Mouse (Mus musculus) erythroblast, adult 5-6 weeks (primary cell): ENCODE data around the gene H2-Eb2. TPM values are rescaled to one million over a fixed set of nuclear protein-coding genes. Genes with fewer than 3 reads are reported as not detected.

Experiments used
- ATAC-seq: replicated peaks from 2 replicates; pipeline ENCODE4 v1.8.0; 2016; ENCODE audit warnings: moderate number of reproducible peaks, mild to moderate bottlenecking, moderate TSS enrichment, inconsistent platforms; ENCODE audit not compliant: poor library complexity, low FRiP score, severe bottlenecking
- total RNA-seq, 2 experiments: library from RNA; stranded (forward) in 1 of 2; stranded (reverse) in 1 of 2; fragments of 150-400 nt in 1 of 2; fragments of 200-764, 138-1000 nt in 1 of 2; gene quantifications; 2 replicates each; pipeline versions ENCODE4 v1.2.3 to v1.2.4; 2015 to 2017; ENCODE audit warnings: low replicate concordance in 2 of 2

The H2-Eb2 gene
- total RNA-seq, 2 experiments from 2014 or later: not detected

- ATAC-seq: no peak
These were observed 22.3 kb downstream of the H2-Eb2 start for GRCm38 (mm10) chr17:34347606-34348308.

- peak; percentile 75 for ATAC-seq
These were observed 24.0 kb downstream of the H2-Eb2 start for GRCm38 (mm10) chr17:34349429-34349828.

DNA sequence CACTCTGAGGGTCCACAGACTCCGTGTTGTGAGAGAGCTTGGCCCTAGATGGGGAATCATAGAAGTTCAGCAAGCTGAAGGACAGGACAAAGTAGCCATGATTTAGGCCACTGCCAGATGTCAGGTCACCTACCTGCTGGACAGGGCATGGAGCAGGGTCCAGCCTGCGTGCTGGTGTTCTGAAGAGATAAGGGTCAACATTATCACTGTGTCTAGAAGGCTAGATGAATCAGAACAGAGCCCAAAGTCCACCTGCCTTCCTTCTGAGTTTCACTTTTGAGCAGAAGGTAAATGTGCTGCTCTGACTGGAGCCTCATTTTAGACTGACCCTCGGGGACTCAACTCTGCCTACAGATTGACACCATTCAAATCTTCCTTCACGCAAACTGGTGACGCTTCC lies 29.1 kb downstream of the H2-Eb2 start, which contains the start of gene Btnl2:
TSS of gene Btnl2 (plus strand) at position 284 of the 400 bp plus-strand sequence.
- no peak for ATAC-seq

DNA sequence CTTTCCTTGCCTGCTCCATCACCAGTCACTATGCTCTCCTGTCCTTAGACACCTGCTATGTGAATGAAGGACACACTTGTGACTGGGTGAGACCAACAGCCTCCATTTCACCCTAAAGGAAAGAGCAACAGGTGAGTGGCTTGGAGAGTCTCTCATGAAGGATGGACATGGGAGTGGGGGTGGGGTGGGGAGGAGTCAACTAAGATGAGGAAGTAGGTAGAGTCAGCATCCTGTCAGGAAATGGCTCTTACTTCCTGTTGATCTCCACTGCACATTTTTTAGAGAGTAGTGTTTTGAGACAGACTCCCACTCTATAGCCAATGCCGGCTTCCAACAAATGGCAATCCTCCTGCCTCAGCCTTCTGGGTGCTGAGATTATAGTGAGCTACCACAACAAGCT lies 29.5 kb downstream of the H2-Eb2 start:
- ATAC-seq: no peak

DNA sequence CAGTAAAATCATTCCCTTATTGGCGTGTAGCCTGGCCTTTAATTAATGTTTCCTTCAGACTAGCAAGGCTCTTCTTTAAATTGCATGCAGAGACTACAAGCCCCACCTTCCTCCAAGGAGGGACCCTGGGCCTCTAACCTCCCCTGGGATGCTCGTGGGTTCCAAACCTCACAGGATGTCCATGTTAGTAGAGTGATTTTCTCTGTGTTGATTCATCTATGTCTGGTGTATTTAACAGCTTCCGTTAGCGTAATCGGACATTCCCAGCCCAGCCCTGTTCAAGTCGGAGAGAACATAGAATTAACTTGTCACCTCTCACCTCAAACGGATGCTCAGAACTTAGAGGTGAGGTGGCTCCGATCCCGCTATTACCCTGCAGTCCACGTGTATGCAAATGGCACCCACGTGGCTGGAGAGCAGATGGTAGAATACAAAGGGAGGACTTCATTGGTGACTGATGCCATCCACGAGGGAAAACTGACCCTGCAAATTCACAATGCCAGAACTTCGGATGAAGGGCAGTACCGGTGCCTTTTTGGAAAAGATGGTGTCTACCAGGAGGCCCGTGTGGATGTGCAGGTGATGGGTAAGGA lies 37.6 kb downstream of the H2-Eb2 start:
- ATAC-seq: no peak

GRCm38 (mm10) chr17:34363676-34364310 lies 38.3 kb downstream of the H2-Eb2 start:
- ATAC-seq: no peak

- ATAC-seq: no peak
These were observed 39.6 kb downstream of the H2-Eb2 start for GRCm38 (mm10) chr17:34365031-34365430.

DNA sequence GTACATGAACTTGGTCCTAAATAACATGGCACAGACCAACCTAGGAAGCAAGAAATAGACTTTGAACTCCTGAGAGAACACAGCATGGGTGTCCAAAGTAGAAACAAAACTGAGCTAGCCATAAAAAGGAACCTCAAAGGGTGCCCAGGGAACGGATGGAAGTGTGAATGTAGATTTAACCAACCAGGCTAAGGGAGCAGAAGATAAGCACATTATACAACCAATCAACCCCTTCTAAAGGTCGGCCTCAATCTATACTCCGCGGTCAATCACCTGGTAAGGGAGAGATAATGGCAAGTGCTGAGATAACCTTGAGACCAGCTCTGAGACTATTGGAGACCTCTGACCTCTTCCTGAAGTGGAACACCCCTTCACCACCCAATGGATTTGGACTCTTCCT lies 45.1 kb downstream of the H2-Eb2 start:
- no peak for ATAC-seq

DNA sequence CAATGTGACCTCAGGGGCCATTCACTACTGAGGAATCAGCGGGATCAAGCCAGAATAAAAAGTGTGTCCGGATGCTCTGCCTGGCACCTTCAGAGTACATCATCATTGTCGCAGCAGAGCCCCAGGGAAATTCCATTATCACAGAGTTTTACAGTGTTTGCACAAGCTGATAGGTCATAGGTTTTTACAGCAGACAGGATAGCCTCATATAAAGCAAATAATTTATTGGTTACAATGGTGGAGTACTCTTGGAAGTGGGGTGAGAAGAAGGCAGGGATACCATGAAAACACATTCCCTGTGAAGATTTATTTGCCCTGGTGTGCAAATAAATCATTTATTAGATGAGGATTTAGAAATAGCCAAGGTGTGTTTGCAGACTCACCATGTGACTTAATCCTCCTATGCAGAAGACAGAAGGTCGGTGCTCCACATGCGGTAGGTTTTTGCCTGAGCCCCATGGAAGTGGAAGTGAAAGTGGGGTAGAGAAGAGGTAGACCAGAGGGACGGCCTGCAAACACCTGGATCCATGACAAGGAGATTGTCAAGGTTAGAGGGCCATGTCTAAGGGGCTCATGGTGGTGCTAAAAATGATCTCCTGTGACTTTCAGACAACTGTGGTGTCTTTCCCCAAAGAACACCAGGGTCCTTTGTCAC lies 47.7 kb downstream of the H2-Eb2 start:
- no peak for ATAC-seq

DNA sequence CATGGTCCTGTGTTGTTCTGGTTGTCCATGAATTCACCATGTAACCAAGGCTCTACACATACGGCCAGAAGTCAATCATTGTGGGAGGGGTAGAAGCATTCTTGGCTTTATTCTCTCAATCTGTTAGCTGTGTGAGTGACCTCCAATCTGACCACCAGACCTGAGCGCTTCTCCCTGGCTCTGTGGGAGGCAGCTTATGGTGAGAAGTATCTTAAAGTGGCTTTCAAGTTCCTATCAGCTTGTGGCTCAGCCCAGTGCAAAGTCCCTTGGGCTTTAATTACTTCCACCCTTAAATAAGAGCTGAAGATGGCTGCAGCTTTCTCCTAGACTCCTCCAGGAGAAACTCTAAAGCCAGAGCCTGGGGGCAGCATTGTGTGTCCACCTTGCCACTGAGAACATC lies 51.4 kb downstream of the H2-Eb2 start, which contains the start of gene Btnl1:
TSS of gene Btnl1 (plus strand) at position 286 of the 400 bp plus-strand sequence.
- no peak for ATAC-seq

GRCm38 (mm10) chr17:34377450-34378209 lies 52.2 kb downstream of the H2-Eb2 start:
- no peak for ATAC-seq

GRCm38 (mm10) chr17:34378716-34379115 lies 53.3 kb downstream of the H2-Eb2 start:
- no peak for ATAC-seq

- ATAC-seq: no peak
These were observed 54.0 kb downstream of the H2-Eb2 start for GRCm38 (mm10) chr17:34379451-34379850.

DNA sequence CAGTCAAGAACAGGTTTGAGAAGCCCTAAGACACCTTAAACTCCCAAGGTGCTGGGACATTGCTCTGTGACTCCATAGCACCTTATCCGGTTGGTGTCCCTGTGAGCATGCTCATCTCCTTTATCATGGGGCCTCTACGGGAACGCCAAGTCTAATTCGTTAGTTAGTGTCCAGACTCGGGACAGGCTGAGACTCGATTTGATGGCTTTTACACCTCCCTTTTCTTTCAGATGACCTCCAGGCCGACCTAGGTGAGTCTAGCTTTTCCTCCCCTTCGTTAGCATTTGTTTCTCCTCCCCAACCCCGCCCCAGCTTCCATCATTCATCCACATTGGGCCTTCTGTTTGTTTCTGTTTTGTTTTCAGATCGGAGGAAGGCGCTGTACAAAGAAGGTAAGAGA lies 56.4 kb downstream of the H2-Eb2 start:
- ATAC-seq: no peak

DNA sequence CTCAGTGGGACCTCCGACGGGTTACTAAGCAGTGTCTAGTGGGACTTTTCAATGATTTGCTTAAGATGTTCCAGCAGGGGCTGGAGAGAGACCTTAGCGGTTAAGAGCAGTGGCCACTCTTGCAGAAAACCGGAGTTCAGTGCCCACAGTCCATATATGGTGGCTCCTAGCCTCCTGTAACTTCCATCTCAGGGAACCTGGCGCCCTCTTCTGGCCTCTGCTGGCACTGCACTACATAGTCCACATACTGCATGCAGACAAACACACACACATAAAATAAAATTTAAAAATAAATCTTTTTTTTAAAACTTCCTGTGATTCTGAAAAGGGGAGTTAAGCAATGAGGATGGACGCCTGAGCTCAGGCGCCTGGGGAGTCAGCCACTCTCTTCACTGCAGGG lies 57.7 kb downstream of the H2-Eb2 start:
- no peak for ATAC-seq

DNA sequence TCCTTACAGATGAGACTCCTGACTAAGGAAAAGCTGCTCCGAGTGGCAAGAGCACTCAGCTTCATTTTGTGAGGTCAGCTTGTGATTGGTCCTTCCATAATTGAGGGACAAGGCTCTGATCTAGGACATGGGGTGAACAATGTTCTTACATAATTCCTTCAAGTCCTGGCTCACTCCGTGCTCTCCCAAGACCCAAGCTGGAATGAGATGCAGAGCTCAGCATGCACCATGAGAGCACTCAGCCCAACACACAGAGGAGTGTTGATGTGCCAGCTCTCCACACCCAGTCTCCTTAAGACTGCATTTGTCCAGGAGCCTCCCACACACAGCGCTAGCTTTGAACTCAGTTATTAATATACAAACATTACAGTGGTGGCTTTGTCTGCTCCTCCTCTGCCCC lies 59.2 kb downstream of the H2-Eb2 start:
- no peak for ATAC-seq

DNA sequence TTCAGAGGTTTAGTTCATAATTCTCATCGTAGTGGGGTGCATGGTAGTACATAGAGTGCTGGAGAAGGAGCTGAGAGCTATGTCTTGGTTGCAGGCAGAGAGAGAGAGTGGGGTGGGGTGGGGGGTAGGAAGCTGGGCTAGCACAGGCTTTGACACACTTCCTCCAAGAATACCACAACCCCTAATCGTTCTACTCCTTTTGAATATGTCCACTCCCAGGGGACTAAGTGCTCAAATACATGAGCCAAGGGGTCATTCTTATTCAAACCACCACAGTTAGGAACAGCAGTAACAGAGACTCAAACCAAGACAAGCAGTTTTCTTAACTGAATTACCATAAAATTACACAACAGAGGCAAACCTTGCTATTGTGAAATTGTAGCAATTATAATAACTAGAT lies 61.2 kb downstream of the H2-Eb2 start:
- no peak for ATAC-seq

DNA sequence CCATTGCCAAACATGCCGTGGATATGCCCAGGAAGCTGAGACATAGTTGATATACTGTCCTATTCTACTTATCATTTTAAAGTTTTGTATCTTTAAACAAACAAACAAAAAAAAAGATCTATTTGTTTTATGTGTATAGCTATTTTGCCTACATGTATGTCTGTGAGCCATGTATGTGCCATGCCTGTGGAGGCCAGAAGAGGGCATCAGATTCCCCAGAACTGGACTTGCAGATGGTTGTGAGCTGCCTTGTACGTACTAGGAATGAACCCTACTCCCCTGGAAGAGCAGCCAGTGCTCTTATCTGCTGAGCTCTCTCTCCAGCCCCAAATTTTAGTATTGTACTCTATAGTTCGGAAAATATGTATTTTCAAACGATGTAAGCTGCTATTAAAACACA lies 63.0 kb downstream of the H2-Eb2 start:
- ATAC-seq: no peak
